Comparison of ENCODE assay signal across 14 mouse cellular contexts in the genomic region with DNA sequence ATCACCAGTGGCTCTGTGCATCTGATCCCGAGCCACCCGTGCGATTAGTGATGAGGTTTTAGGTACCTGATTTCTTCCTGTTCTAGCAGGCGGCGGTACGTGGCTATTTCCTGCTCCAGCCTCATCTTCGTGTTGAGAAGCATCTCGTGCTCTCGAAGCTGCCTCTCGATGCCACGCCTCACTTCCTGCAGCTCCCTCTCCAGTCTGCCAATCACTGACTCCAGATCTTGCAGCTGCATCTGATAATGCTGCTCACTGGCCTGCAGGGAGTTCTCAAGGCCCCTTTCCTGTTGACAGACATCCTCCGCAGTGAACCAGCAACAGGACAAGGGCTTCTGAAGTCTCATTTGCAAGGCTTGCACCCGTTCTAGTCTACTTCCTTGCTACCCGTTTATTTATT. TPM values are rescaled to one million over a fixed set of nuclear protein-coding genes. Genes with fewer than 3 reads are reported as not detected.
A peak's percentile ranks its signal among the peaks of the same experiment; 100 is the strongest.
DNase-seq lines count a peak whose midpoint lies in the region; ATAC-seq and TF ChIP-seq lines count a peak whose summit lies in the region.
"Had no signal": no experiment of that assay in that cellular context is flagged by ENCODE, and none has a peak within 500 bp of the region (broad histone marks: within the 10 kb centered on the region; RNA-seq: fewer than 3 reads in every experiment).

No protein-coding gene starts in this region.

- no peaks in the 10 kb centered on the region for H3K4me1 ChIP-seq in kidney, postnatal 0 days (replicated peaks; ENCODE audit: insufficient read depth, low read length)
- peaks cover 7% of the 10 kb centered on the region for H3K4me1 ChIP-seq in embryonic facial prominence, embryonic 10.5 days
- H3K4me1 ChIP-seq in forebrain, embryonic 13.5 days: no peaks in the 10 kb centered on the region
- H3K4me1 ChIP-seq: midbrain, embryonic 12.5 days had no signal

- no peak for ATAC-seq in kidney, postnatal 0 days (replicated peaks; ENCODE audit: low FRiP score, low read depth)
- no peak for ATAC-seq in forebrain, embryonic 13.5 days
- ATAC-seq: Patski had no signal

- no peak for TF ChIP-seq CTCF in kidney, postnatal 0 days (IDR thresholded peaks at IDR 0.05; ENCODE audit: low read depth)

- no peak overlapping the region for H3K9ac ChIP-seq in kidney, postnatal 0 days (ENCODE audit: low read depth, low read length)
- H3K9ac ChIP-seq in forebrain, embryonic 13.5 days: no peak overlapping the region
- H3K9ac ChIP-seq: heart, embryonic 15.5 days; limb, embryonic 13.5 days; midbrain, embryonic 12.5 days had no signal

- H3K9me3 ChIP-seq in kidney, postnatal 0 days (replicated peaks; ENCODE audit: low read length): no peaks in the 10 kb centered on the region
- no peaks in the 10 kb centered on the region for H3K9me3 ChIP-seq in embryonic facial prominence, embryonic 10.5 days
- H3K9me3 ChIP-seq in forebrain, embryonic 13.5 days (replicated peaks): no peaks in the 10 kb centered on the region
- H3K9me3 ChIP-seq: heart, embryonic 15.5 days; limb, embryonic 13.5 days; midbrain, embryonic 12.5 days had no signal

- no peaks in the 10 kb centered on the region for H3K36me3 ChIP-seq in kidney, postnatal 0 days (ENCODE audit: insufficient read depth, low read length)
- H3K36me3 ChIP-seq in embryonic facial prominence, embryonic 10.5 days (replicated peaks): no peaks in the 10 kb centered on the region
- no peaks in the 10 kb centered on the region for H3K36me3 ChIP-seq in forebrain, embryonic 13.5 days (ENCODE audit: poor library complexity, severe bottlenecking)
- H3K36me3 ChIP-seq: heart, embryonic 15.5 days; limb, embryonic 13.5 days; midbrain, embryonic 12.5 days had no signal

- H3K4me2 ChIP-seq in kidney, postnatal 0 days (ENCODE audit: low read length): no peak overlapping the region
- no peak overlapping the region for H3K4me2 ChIP-seq in forebrain, embryonic 13.5 days
- H3K4me2 ChIP-seq: heart, embryonic 15.5 days; limb, embryonic 13.5 days; midbrain, embryonic 12.5 days had no signal

- DNase-seq in kidney, postnatal 0 days (ENCODE audit: low spot score): peak; percentile 7
- no peak for DNase-seq in kidney, adult 9 months
- DNase-seq in embryonic facial prominence, embryonic 10.5 days (ENCODE audit: low spot score): peak; percentile 28
- peak; percentile 92 for DNase-seq in naive thymus-derived CD4-positive, alpha-beta T cell, adult 2 months (ENCODE audit: low read depth)
- peak; percentile 69 to 83 for DNase-seq in thymus, postnatal 36 days
- no peak for DNase-seq in cerebellum, postnatal 25 days
- DNase-seq in left cerebral cortex, adult 18-20 months (ENCODE audit: low spot score in 2 of 2): no peak
- DNase-seq: kidney, postnatal 14 days had no signal

- H3K27me3 ChIP-seq in kidney, postnatal 0 days (ENCODE audit: insufficient read depth, low read length): no peaks in the 10 kb centered on the region
- no peaks in the 10 kb centered on the region for H3K27me3 ChIP-seq in embryonic facial prominence, embryonic 10.5 days (replicated peaks; ENCODE audit: low read depth, poor library complexity, severe bottlenecking)
- H3K27me3 ChIP-seq in forebrain, embryonic 13.5 days: no peaks in the 10 kb centered on the region
- H3K27me3 ChIP-seq: heart, embryonic 15.5 days; limb, embryonic 13.5 days had no signal

- no peak overlapping the region for H3K27ac ChIP-seq in kidney, postnatal 0 days
- no peak overlapping the region for H3K27ac ChIP-seq in embryonic facial prominence, embryonic 10.5 days (replicated peaks)
- no peak overlapping the region for H3K27ac ChIP-seq in forebrain, embryonic 13.5 days
- H3K27ac ChIP-seq: heart, embryonic 15.5 days; limb, embryonic 13.5 days; midbrain, embryonic 12.5 days had no signal

- WGBS in kidney, postnatal 0 days: 50% methylated on average over 14 of the region's 14 CpGs
- 65% methylated on average over 14 of the region's 14 CpGs for WGBS in embryonic facial prominence, embryonic 10.5 days
- WGBS in forebrain, embryonic 13.5 days: 74% methylated on average over 14 of the region's 14 CpGs

- H3K4me3 ChIP-seq in kidney, postnatal 0 days (replicated peaks; ENCODE audit: low read depth, low read length): no peak overlapping the region
- H3K4me3 ChIP-seq in embryonic facial prominence, embryonic 10.5 days: no peak overlapping the region
- H3K4me3 ChIP-seq in forebrain, embryonic 13.5 days: no peak overlapping the region
- H3K4me3 ChIP-seq: erythroblast, embryonic 14.5 days; heart, embryonic 15.5 days; limb, embryonic 13.5 days; midbrain, embryonic 12.5 days had no signal

RNA-seq across cellular contexts. Expression of a gene that starts 5.4 kb away (rescaled TPM):
- 0.29 and 0.33 TPM in 2 replicates for polyA plus RNA-seq in kidney, postnatal 0 days (2015; fragmentation: Nextera tagmentation; extraction: Ambion mirVana)
- 0.10 and 0.12 TPM in 2 replicates for polyA plus RNA-seq in embryonic facial prominence, embryonic 10.5 days (2016; fragmentation: Nextera tagmentation; extraction: Ambion mirVana)
- 10 to 100 TPM; 28.3 to 32.0 TPM for total RNA-seq in left cerebral cortex, adult 18-20 months (2021)
- 0.97 and 1.4 TPM in 2 replicates for polyA plus RNA-seq in forebrain, embryonic 13.5 days (2015; fragmentation: Nextera tagmentation; extraction: Ambion mirVana)

RNA-seq across cellular contexts. Expression of a gene that starts 7.7 kb away (rescaled TPM):
- polyA plus RNA-seq in kidney, postnatal 0 days (2015; fragmentation: Nextera tagmentation; extraction: Ambion mirVana): 154 and 196 TPM in 2 replicates
- polyA plus RNA-seq in embryonic facial prominence, embryonic 10.5 days (2016; fragmentation: Nextera tagmentation; extraction: Ambion mirVana): 369 and 387 TPM in 2 replicates
- total RNA-seq in left cerebral cortex, adult 18-20 months (2021): 10 to 100 TPM; 53.4 to 53.7 TPM
- polyA plus RNA-seq in forebrain, embryonic 13.5 days (2015; fragmentation: Nextera tagmentation; extraction: Ambion mirVana): 375 and 388 TPM in 2 replicates

RNA-seq across cellular contexts. Expression of a gene that starts 46.6 kb away (rescaled TPM):
- not detected in 2 replicates for polyA plus RNA-seq in kidney, postnatal 0 days (2015; fragmentation: Nextera tagmentation; extraction: Ambion mirVana)
- polyA plus RNA-seq in embryonic facial prominence, embryonic 10.5 days (2016; fragmentation: Nextera tagmentation; extraction: Ambion mirVana): not detected in 2 replicates
- not detected for total RNA-seq in left cerebral cortex, adult 18-20 months (2021)
- not detected in 2 replicates for polyA plus RNA-seq in forebrain, embryonic 13.5 days (2015; fragmentation: Nextera tagmentation; extraction: Ambion mirVana)
- polyA plus RNA-seq: erythroblast, embryonic 14.5 days; heart, embryonic 15.5 days; midbrain, embryonic 12.5 days; Patski had no signal

Comparison
In these comparisons a context has a peak if more than half of its experiments do, and no peak if none do; other contexts are left out.
1. DNase-seq: peak in kidney, postnatal 0 days (single experiment), embryonic facial prominence, embryonic 10.5 days (single experiment), naive thymus-derived CD4-positive, alpha-beta T cell, adult 2 months (single experiment) and thymus, postnatal 36 days (2 of 2); none in kidney, adult 9 months (single experiment), cerebellum, postnatal 25 days (0 of 2) and left cerebral cortex, adult 18-20 months (0 of 2).